Mouse (Mus musculus) small intestine, adult 2 months (tissue): ENCODE measurements around the gene Sbf1.

Experiments
- CTCF ChIP-seq: fragments of 200-500 bp; IDR thresholded peaks from 2 replicates; pipeline ENCODE4 v1.5.1; 2012; ENCODE audit warnings: low read depth, mild to moderate bottlenecking, control low read depth, inconsistent platforms, low read length, moderate library complexity, mixed read lengths; ENCODE audit not compliant: insufficient replicate concordance, insufficient read length; ENCODE audit errors: extremely low read depth
- POLR2A ChIP-seq: fragments of 200-500 bp; IDR thresholded peaks from 2 replicates; pipeline ENCODE4 v1.6.1; 2012; ENCODE audit warnings: low read depth, mild to moderate bottlenecking, control low read depth, inconsistent platforms, low read length, moderate library complexity

DNA sequence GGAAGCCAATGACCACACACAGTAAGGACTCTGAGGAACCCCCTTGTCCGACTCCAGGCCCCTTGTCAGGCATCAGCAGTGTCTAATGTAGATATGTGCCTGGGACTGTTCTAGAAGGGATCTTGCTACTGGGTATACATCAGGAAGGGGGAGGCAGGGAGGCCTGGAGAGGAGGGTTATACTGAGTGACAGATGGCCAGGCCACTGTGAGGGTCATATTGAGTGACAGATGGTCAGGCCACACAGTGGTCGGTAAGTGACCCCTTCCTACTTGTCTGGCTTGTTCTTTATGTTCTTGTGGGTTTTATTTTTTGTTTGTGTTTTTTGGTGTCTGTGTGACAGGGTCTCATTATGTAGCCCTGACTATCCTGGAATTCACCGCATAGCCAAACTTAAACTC, 39.6 kb downstream of the Sbf1 start:
- no peak for TF ChIP-seq CTCF
- TF ChIP-seq POLR2A, result no peak
